Mouse (Mus musculus) regulatory T cell (primary cell): ENCODE data around the gene Abtb2.

Experiments
- in situ Hi-C: fragments of 300-600 bp; cut with MboI, MseI; formaldehyde crosslinking; loops from one replicate; pipeline ENCODE4 v1.15.1; 2025; ENCODE audit warnings: high pct_unique_total_duplicates

The Abtb2 gene

DNA sequence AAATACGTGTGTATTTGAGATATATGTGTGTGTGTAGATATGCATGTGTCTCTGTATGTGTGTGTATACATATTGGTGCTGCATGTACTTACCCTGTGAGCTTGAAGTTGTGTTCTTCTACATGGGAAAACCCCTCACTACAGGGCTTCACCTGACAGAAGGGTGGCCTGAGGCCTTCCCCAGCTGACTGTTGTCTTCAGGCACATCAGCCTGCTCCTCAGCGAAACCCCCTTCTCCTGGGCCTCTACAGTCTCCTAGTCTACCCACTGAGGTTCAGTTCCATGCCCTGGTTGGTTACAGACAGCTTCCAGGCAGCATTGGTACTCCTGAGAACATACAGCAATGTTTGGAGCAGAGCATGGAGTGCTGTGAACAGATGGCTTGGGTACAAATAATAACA is 118.3 kb downstream of the Abtb2 start:
- in situ Hi-C loops = loop anchor here (10.0 to 25.0 kb wide), 2 partner anchors 910 to 1297 kb away; partner anchors contain the start of gene Cstf3

DNA sequence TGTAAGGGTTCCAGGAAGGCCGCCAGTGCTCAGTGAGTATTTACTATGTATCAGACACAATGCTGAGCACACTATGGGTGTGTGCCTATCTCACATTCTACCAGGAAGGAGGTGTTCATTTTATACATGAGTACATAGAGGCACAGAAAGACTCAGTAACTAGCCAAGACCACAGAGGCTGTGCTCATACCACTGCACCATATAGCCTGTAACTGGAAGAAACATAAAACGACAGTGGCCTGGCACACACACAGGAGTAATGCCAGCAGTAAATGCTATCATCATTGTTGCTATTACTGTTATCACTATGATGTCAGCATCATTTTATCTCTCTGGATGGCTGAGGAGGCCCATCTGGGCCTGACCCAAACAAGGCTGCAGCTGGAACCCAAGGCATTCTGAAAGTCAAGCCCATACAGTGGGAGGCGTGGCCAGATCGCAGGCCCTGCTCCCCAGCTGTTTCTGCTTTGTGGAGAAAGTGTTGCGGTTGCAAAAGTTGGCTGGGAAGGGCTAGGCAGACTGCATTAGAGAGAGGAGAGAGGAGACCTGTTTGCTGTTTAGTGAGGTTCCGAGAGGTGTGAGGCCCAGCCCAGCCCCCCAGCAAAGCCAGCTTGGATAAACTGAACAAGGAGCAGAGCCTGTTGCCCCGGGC is 118.9 kb downstream of the Abtb2 start:
- in situ Hi-C loops = loop anchor here (5.0 to 25.0 kb wide), 3 partner anchors 487 to 1298 kb away; partner anchors contain the start of gene Cstf3

DNA sequence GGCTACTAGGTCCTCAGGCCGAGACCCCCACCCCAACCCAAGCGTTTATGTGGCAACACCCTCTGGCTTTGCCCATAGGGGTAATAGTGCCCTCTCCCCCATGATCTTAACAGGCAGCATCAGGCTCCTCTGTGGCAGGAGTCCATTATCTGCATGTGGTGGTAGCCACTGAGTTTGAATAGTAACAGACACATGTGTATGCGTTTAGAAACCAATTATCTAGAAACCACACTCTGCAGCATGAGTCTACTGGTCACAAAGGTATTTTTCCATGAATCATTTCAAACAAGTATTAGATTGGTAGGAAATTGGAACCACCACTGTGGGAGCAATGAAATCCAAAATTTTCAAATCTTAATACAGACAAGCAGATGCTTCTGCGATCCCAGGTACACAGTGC is 119.5 kb downstream of the Abtb2 start:
- in situ Hi-C loops = loop anchor here (5.0 to 25.0 kb wide), 3 partner anchors 487 to 1298 kb away; partner anchors contain the start of gene Cstf3

DNA sequence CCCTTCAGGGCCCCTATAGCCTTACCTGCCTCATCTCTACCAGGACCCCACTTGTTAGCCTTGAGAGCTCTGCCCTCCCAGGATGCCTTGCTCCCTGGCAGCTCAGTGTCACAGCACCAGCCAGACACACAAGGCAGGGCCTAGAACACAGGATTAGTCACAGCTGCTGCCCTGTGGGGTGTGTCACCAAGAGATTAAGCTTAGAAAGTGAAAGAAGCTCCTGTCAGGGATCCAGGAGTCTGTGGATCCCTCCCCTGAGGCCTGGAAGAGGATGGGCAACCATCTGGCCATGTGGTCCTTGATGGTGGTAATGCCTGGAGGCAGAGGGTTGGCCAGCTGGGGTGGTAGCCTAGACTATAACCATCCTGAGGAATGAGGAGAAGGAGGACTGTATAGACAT is 121.0 kb downstream of the Abtb2 start:
- in situ Hi-C loops = loop anchor here (5.0 to 25.0 kb wide), 3 partner anchors 485 to 1300 kb away; partner anchors contain the start of gene Cstf3

DNA sequence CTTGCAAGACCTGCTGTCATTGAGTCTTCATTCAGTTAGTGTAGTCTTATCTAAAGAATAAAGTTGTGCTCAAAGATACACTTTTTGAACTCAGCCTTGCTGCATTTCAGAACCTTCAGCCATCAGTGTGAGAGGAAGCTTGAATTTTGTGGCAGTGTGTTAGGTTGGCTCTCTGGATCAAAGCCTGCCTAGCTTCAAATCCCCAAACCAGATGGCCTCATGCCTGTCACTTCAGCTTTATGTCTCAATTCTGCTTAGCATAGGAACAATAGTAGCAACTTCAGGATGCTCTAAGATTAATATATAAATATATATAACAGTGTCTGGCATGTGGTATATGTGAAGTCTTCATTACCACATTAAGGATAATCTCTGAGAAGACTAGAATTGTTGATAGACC is 121.8 kb downstream of the Abtb2 start:
- in situ Hi-C loops = loop anchor here (5.0 to 25.0 kb wide), 3 partner anchors 484 to 1301 kb away; partner anchors contain the start of gene Cstf3

DNA sequence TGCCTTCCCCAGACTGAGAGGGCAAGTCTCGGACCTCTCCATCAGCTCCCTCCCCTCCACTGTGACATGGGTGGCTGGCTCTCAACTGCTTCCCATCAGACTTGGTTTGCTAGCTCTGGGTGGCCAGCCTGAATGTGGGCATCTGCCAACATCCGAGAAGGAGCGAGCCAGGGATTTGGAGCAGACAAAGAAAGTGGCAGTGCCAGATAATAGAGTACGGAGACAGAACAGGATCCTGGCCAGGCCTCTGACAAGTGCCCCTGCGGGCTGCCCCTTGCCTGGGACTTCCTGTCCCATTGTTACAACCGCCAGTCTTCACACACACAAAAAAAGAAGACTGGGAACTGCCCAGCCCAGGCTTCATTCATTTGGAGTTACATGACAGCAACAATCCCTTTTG is 124.3 kb downstream of the Abtb2 start:
- in situ Hi-C loops = loop anchor here (25.0 kb wide), 1 partner anchor 1303 kb away; no protein-coding TSS in a partner anchor

DNA sequence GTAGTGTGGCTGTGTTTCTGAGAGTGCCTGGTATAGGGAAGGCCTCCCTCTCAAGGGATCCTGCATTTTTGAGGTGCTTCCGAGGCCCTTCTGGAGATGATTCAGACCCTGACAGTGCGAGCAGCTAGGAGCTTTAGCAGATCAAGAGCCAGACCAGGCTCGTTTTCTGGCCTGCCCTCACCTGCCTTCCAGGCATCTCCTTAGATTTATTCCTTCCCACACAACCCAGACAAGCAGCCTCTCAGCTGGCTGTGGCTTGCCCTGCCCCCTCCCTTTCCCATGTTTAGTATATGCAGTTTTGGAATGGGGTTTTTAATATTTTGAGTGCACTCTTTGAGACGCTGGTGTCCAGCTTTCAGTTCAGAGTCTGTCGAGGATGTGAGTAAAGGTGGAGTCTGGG is 124.7 kb downstream of the Abtb2 start:
- in situ Hi-C loops = loop anchor here (25.0 kb wide), 1 partner anchor 1304 kb away; no protein-coding TSS in a partner anchor

DNA sequence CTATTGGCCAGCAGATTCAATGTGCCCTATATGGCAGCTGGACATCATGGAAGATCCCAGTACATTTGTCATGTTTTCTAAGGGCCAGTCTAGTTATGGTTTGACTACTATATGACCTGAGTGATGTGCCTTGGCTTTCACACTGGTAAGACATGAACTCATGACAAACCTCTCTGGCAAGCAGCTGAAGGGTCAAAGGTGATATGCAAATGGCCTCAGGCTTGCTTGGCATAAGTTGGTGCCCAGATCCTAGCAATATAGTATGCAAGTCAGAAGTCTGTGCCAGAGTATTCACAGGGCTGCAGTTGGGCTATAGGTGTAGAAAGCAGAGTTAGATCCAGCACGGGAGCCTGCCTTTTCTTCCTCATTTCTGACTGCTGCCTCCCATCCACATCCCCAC is 125.2 kb downstream of the Abtb2 start:
- in situ Hi-C loops = loop anchor here (25.0 kb wide), 1 partner anchor 1304 kb away; no protein-coding TSS in a partner anchor

DNA sequence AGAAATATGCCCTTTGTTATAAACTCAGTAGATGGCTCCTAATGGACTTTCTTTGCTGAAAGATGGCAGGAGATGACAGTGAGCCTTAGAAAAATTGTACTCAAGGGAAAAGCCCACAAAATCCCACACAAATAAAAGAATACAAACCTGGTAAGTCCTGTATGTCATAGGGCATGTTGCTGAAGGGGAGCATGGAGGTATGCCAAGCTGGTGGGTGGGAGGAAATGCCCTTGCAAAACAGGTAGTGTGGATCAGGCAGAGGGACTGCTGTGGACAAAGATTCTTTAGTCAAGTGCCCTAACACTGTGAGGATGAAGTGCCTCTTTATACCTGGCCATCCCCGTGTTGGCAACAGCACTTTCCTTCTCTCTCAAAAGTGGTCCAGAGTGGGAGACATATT is 126.7 kb downstream of the Abtb2 start:
- in situ Hi-C loops = loop anchor here (25.0 kb wide), 1 partner anchor 1306 kb away; no protein-coding TSS in a partner anchor

DNA sequence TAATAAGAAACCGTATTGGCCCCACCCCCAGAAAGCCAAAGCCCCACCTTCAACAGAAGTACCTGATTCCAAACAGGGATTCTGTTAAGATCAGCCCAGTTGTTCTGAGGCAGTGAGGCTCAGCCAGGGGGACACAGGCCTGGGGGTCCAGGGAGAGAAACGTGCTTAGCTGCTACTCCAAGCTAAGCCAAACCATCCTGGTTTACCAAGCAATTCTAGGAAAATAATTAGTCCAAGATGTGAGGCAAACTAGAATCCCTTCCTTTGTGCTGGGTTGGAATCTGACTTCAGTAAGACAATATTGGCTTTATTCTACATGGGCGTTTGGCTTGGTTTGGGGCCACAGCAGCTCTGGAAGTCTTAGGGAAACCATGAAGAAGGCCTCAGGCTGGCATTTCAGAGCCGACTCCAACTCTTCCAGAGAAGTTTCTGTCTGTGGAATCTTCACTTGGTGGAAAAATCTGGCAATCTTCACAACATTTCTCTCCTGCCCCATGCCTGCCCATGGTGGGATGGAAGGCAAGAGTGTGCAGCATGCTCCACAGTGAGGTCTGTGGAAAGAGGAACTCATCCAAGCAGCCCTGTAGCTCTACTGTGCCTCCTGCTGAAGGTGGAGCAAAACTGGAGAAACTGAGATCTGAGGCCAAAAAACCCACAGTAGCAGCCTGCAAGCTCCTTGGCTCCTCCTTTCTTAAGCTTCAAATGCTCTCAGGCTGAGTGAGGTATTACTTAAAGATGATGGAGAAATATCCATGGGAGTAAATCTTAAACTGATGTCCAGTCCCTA is 128.9 kb downstream of the Abtb2 start:
- in situ Hi-C loops = loop anchor here (25.0 kb wide), 1 partner anchor 1308 kb away; no protein-coding TSS in a partner anchor

DNA sequence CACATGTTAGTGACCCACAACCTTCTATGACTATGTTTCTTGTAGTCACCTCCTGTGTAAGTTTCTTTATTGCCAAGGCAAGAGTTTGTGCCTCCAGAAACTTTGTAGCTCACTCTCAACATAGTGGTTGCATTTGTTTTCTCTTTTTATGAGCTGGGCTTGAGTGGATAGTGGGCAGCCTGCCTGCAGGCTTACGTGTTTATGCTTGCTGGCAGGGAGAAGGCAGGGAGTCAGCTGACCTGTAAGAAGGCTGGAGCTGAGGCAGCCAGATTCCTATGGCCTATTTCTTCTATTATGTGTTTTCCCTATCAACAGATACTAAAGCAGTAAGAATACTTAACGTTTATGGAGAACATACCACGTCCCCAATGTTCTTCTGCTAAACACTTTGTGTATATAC is 130.1 kb downstream of the Abtb2 start:
- in situ Hi-C loops = loop anchor here (25.0 kb wide), 1 partner anchor 1309 kb away; no protein-coding TSS in a partner anchor

DNA sequence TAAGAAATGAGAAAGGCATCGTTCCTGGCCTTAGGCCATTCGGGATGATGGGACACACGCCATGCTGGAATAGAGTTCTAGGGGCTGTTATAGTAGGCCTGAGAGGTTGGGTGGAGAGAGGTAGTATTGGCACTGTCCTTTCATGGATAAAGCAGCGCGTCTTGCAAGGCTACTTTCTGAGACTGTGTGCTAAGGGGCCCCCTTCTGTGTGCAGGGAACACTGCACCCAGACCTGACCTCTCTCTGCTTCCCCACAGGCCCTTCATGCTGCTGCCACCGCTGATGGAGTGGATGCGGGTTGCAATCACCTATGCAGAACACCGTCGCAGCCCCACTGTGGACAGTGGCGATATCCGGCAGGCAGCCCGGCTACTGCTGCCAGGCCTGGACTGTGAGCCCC is 134.4 kb downstream of the Abtb2 start:
- in situ Hi-C loops = loop anchor here (10.0 kb wide), 1 partner anchor 136 kb away; the partner anchor contains the start of gene Abtb2

DNA sequence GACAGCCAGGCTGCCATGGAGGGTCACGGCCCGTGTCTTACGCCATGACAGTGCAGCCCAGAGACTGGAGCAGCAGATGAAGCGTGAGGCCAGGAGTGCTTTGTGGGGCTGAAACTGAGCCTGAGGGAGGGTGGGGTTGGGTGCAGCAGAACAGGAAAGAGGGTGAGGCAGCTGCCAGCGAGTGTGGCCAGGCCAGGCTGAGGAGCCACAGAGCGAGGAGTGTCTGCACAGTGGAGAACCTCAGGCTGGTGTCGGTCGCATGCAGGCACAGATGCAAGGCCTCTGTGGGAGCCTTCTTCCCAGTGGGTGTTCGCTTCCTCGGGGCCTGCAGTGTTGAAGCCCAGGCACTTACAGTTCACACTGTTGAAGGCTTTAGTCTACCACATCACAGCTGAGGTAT is 137.2 kb downstream of the Abtb2 start:
- in situ Hi-C loops = loop anchor here (10.0 kb wide), 1 partner anchor 139 kb away; the partner anchor contains the start of gene Abtb2

DNA sequence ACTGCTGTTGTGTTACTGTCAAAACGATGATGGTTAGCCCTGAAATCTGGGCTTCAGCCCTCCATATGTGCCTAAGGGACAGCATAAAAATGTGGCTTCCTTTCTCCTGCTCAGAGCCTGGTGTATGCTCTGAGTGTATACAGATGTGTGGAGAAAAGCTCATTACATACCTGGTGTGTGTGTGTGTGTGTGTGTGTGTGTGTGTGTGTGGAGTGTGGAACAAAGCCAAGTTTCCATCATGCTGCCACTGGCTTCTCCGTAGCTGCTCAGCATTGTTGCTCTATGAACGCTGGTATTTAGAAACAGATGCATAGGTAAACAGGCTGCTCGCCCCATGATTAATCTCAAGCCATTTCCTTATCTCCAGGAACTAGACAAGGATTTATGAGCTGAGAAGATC is 137.8 kb downstream of the Abtb2 start:
- in situ Hi-C loops = loop anchor here (10.0 kb wide), 1 partner anchor 139 kb away; the partner anchor contains the start of gene Abtb2

DNA sequence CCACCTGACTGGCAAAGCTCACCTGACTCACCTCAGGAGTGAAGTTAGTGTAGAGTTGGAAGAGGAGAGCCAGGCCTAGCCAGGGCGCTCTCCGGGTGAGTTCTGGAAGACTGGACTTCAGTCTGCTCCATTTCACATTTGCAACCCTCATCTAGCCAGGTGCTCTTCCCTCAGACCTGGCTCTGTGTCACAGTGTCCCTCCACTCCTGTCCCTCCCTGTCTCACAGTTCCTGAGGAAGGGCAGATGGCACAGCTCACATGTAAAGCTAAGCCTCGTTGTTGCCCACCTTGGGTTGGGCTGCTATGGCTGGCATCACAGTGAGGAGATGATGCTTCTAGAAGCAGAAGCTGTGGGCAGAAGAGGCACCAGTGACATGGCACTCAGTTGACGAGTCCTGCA is 139.7 kb downstream of the Abtb2 start:
- in situ Hi-C loops = loop anchor here (5.0 to 10.0 kb wide), 2 partner anchors 141 to 229 kb away; partner anchors contain the start of gene Abtb2

DNA sequence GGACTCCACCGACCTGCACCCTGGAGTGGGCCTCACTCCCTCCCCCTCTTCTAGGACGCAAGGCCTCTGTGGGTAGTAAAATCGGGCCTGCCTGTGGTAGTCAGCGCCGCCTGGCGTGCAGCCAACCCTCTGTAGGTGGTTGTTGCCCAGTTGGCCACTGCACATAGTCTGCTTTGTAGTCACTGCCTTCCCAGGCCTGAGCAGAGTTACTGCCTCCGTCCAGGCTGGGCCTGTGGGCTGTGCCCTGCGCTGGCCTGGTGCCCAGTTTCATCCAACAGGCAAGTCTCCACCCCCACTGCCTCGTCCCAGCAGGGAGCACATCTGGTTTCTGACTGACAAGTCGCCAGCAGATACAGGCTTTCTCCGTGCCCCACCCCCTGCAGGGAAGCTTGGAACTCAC is 140.1 kb downstream of the Abtb2 start:
- in situ Hi-C loops = loop anchor here (5.0 to 10.0 kb wide), 2 partner anchors 141 to 229 kb away; partner anchors contain the start of gene Abtb2

DNA sequence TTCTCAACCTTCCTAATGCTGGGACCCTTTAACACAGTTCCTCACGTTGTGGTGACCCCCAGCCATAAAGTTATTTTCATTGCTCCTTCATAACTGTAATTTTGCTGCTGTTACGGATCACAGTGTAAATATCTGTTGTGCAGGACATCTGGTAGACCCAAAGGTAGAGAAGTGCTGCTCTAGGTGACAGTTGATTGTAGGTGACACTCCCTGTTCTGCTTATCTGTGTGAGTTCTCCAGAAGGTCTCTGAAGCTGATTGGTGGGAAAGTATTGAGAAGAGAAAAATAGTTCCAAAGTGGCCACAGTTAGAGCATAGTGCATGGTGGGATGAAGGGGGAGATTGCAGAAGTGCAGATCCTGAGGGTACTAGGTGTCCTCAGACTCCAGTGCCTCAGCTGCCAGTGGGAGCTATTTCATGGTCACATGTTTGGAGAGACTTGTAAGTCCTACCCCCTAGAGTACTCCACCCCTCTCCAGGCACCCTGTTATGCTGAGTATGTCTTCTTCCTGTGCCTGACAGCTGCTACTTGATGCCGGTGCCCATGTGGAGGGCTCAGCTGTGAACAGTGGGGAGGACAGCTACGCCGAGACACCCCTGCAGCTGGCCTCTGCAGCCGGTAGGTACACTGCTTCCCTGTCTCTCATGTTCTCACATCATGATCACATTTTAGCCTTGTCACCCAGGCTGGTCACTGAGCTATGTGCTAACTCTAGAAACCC is 141.1 kb downstream of the Abtb2 start:
- in situ Hi-C loops = loop anchor here (5.0 to 10.0 kb wide), 2 partner anchors 142 to 230 kb away; partner anchors contain the start of gene Abtb2

DNA sequence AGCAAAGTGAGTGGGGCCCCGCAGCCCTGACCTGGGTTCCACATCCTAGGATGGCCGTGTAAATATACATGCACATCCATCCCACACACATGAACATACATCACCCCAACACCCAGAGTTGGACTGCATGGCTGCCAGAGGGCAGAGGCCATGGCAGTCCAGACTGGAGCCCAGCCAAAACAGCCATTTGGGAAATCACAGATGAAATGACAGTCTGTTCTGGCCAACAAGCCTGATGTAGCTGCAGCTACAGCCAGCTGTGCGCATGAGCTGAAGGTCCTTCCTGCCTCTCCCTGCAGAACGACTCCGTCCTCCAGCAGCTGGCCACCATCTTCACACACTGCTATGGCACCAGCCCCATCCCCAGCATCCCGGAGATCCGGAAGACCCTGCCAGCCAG is 144.7 kb downstream of the Abtb2 start:
- in situ Hi-C loops = no loop called here

DNA sequence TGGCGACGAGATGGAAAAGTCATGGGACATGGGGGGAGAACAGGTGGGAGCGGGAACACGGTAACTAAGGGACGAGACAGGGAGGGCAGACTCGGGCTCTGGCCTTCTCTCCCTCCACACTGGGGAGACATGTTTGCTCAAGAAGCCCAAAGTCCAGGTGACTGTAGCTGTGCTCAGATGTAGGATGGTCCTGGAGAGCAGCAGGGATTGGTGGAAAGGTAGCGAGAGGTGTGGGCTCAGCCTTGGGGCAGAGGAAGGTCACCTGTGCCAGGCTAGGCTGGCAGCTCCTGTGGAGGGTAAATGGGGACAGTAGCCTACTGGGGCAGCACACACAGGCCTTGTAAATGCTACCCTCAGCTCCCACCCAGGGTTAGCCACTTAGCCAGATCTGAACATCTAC is 147.7 kb downstream of the Abtb2 start:
- in situ Hi-C loops = no loop called here

DNA sequence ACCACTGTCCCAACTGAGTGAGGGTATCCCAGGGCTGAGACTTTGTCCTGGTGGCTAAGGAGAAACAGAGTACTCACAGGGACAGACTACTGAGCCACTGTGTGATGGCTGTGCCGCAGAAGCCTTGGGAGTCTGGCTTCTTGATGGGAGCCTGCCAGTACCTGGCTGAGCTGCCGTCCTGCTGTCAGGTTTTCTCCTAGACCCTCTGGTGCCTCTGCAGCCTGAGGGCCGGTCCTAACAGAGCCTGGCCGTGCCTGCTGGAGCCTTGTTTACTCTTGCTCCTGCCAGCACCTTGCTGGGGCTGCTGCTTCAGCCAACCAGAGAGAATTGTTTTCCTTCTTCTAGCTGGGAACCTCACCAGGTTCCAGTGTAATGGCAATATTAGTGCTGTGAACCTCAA is 148.3 kb downstream of the Abtb2 start:
- in situ Hi-C loops = no loop called here
